Mouse (Mus musculus) urinary bladder, postnatal 25 days (tissue): ENCODE data around the gene Hamp2.
"Not testable (repeated sequence)": the region's sequence is repeated elsewhere in the genome, so short reads cannot be mapped to it uniquely, and the experiment has no call there.

Experiments used
- DNase-seq: peaks from one replicate; pipeline ENCODE4 v3.0.0; 2022; ENCODE audit warnings: low spot score

Hamp2 gene

DNA sequence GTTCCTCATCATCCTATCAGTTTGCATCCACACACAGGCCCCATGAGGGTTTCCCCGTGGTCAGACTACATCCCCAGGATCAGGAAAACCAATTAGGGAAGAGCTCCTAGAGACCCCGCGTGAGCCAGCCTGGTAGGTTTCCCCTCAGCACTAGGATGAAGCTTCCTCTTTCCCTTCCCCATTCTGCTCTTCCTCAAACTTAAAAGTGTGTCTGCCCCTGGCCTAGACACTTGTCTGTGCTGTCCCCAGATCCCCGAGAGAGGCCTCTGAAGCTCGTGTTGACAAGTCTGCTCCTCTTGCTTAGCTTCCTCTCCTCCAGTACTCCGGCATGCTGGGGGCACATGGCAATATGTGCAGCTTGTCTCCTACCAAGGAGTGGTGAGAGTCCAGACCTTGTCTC lies 29.0 kb upstream of the Hamp2 start:
- no peak for DNase-seq

DNA sequence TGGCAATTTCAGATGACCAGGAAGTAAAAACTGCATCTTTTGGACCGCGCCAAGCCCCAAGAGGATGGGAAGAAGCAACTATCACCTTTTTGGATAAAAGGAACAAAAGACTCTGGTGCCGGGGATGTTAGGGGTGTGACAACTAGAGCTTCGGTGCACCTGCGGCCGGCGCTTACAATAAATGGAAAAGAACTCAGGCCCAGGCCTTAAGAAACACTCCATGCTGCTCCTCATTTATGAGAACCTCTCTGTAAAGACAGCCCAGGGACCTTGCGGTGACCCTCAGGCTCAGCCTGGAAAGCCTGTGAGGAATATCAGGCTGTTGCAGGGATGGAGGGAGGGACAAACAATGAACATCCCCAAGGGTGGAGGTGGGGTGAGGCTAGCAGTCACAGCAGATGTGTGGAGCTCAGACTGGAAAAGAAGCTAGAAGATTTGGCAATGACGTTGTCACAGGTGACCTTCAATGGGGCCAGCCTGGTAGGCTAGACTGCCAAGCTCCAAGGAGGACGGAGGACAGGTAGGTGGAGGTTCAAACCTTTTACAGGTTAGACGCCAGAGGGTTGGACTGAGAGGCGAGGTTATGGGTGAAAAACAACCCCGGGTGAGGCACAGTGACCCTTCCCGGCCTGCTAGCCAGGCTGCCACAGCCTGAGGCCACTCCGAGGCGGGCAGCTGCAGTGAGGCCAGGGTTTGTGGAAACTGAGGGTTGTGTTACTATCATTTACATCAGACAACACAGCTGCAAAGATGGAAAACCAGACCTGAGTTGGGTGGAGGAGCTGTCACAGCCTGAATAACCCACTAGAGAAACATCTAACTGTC lies 28.2 kb upstream of the Hamp2 start:
- no peak for DNase-seq

DNA sequence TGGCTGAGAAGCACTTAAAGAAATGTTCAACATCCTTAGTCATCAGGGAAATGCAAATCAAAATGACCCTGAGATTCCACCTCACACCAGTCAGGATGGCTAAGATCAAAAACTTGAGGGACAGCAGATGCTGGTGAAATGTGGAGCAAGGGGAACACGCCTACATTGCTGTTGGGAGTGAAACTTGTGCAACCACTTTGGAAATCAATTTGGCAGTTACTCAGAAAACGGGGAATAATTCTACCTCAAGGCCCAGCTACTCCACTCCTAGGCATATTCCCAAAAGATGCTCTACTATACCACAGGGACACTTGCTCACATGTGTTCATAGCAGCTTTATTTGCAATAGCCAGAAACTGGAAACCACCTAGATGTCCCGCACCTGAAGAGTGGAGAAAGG lies 25.4 kb upstream of the Hamp2 start:
- not testable (repeated sequence) for DNase-seq

DNA sequence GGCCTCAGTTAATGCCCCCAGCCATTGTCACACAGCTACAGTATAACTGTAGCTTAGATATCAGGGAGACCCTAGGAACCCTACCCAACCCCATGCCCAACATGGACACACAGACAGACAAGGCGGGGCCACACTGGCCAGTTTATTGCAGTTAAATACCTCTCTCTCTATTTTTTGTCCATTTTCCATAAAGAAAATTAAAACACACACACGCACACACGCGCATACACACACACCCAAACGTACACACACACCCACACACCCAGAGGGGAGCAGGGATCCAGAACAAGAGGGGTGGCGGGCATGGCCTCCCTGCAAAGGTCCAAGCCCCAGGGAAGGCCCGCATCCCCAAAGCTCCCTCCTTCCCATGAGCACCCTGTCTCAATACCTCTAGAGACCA lies 21.4 kb upstream of the Hamp2 start:
- DNase-seq, result no peak

DNA sequence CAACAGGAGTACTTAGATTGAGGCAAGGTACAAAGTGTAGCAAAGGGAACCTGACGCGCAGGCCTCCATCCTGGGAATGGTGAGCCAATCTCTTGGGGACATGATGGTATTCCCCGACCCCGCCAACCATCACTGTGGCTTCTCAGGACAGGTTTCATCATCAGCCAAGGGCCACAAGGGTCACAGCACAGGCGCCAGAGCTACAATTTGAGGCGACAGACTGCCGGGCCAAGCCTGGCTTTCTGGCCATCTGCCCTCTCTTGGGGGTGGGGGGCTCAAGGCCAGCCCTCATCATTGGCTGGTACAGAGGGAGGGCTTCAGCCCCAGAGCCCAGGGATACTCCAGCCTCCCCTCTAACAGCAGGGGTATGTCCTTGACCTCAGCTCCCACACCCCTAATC lies 21.0 kb upstream of the Hamp2 start:
- DNase-seq, result not testable (repeated sequence)

DNA sequence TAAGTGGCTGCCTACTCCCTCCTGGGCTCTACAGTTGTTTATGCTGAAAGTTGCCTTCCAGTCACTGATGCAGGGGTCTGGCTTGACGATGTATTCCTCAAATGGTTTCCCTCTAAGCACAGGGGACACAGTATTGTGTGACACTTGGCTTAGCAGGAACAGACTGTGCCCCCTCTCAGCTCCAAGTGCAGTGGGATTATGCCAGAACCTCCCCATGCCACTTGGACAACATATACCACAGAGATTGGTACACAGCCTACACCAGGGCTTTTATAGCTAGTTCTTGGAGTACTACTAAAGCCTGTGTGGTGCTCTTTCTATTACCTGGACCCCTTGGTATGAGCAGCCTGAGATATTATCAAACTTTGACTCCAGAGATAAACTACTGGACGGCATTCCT lies 20.2 kb upstream of the Hamp2 start:
- DNase-seq, result not testable (repeated sequence)

DNA sequence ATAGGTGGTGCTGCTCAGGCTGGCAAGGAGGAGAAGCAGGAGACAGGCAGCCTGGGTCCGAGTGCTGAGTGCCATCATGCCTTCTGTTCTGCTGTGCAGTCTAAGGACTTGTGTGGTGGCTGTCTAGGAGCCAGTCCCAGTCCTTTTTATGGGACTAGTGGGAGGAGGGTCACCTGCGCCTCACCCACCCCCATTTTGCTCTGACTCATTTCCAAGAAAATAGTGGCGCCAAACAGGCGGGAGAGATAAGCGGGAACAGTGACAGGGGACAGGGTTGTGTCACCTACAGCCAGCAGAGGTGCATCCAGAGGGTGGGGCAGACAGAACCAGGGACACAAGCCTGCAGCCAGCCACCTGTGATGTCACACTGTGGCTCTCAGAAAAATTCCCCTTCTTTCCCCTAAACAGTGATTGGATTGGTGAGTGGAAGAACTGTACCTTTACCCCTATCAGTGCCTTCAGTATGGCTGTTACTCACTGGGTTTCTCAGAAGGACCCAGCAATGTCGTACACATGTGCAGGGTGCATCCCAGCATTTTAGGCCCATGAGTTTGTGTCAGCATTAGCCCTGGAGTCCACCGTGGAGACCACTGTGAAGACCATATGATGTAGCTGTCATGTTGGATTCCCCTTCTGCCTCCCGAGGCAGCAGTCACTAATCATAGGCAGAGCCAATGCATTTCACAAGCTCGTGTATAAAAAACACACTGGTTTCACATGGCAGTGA lies 19.6 kb upstream of the Hamp2 start, which contains the start of gene Hamp:
Hamp (minus strand) TSS at position 124 of the 727 bp plus-strand sequence.
- no peak for DNase-seq

DNA sequence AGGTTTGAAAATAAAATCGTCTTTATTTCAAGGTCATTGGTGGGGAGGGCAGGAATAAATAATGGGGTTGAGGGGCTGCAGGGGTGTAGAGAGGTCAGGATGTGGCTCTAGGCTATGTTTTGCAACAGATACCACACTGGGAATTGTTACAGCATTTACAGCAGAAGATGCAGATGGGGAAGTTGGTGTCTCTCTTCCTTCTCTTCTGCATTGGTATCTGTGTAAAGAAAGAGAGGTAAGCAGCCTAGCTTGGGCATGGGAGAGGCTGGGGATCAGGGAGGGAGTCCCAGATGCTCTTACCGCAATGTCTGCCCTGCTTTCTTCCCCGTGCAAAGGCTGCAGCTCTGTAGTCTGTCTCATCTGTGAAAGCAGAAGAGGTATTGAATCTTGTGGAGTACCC lies 17.9 kb upstream of the Hamp2 start:
- not testable (repeated sequence) for DNase-seq

DNA sequence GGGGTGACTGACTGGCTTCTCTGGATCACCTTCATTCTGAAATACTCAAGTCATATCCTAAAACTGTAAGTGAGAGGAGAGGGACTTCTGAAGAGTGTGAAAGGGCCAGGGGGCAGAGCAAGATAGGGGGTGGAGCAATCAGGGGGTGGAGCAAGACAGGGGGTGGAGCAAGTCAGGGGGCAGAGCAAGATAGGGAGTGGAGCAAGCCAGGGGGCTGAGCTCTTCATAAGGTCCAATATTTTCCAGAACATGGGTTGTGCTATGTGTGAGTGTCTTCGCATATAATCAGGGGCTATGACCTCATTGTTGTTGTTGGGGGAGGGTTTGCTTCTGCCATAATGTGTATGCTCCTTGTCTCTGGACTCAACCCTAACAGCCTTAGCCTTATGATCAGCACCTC lies 15.6 kb upstream of the Hamp2 start:
- not testable (repeated sequence) for DNase-seq

DNA sequence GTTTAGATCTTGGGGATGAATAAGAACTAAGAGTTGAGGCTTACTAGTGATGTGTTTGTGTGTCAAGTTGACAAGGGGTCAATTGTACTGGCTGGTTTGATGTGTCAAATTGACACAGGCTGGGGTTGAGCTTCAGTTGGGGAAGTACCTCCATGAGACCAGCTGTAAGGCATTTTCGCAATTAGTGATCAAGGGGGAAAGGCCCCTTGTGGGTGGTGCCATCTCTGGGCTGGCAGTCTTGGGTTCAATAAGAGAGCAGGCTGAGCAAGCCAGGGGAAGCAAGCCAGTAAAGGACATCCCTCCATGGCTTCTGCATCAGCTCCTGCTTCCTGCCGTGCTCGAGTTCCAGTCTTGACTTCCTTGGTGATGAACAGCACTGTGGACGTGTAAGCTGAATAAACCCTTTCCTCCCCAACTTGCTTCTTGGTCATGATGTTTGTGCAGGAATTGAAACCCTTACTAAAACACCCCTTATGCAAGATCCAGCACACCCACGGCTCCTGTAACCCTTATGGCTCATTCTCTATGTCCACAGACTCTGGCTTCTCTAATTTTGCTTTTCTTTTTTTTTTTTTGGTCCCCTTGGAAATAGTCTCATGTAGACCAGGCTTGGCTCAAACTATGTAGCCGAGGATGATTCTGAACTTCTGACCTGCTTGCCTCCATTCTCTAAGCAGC lies 11.1 kb upstream of the Hamp2 start:
- not testable (repeated sequence) for DNase-seq

DNA sequence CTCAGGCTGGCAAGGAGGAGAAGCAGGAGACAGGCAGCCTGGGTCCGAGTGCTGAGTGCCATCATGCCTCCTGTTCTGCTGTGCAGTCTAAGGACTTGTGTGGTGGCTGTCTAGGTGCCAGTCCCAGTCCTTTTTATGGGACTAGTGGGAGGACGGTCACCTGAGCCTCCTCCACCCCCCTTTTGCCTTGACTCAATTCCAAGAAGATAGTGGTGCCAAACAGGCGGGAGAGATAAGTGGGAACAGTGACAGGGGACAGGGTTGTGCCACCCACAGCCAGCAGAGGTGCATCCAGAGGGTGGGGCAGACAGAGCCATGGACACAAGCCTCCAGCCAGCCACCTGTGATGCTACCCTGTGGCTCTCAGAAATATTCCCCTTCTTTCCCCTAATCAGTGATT lies 410 bp downstream of the Hamp2 start:
- DNase-seq, result no peak

DNA sequence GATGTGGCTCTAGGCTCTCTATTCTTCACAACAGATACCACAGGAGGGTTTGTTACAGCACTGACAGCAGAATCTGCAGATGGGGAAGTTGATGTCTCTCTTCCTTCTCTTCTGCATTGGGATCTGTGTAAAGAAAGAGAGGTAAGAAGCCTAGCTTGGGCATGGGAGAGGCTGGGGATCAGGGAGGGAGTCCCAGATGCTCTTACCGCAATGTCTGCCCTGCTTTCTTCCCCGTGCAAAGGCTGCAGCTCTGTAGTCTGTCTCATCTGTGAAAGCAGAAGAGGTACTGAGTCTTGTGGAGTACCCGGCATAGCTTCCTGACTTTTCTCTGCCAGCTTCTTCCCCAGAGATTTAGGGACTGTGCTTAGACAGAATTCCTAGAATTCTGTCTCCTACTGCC lies 2.0 kb downstream of the Hamp2 start:
- DNase-seq, result not testable (repeated sequence)

DNA sequence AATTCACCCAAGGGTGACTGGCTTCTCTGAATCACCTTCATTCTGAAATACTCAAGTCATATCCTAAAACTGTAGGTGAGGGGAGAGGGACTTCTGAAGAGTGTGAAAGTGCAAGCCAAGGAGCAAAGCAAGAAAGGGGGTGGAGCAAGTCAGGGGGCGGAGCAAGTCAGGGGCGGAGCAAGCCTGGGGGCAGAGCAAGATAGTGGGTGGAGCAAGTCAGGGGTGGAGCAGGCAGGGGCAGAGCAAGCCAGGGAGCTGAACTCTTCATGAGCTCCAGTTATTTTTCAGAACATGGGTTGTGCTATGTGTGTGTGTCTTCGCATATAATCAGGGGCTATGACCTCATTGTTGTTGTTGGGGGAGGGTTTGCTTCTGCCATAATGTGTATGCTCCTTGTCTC lies 4.3 kb downstream of the Hamp2 start:
- no peak for DNase-seq

DNA sequence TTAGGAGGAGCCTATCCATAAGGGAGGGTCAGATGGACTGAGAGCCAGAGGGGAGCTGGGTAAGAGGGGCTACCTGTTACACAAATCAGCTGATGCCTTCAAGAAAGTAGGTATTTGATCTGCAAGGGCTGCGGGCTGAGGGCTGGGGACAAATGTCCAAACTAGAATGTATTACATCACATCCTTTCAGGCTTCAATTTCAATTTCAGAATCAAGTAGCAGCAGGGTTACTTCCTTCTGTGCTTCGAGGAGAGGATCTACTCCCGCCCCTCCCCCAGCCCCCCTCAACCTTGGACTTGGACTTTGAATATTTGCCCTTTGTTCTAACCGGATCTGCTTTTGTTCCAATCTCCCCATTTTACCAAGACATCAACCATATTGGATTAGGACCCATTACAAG lies 7.3 kb downstream of the Hamp2 start:
- DNase-seq, result no peak

DNA sequence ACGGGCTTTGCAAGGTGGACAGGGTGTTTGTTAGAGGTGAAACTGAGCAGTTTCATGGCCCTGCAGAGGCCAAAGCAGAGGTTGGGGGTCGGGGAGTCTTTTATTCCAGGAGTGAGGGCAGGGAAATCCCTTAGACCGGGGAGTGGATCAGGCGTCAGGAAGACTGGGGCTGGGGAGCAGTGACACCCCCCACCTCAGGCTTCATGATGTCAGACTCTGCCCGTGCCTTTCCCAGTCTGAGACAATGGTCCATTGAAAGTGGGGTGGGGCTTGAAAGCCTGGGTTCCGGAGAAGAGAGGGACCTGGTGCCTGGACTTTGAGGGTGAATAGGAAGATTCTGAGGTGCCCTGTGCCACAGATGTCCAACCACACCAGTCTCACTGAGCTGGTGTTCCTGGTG lies 7.8 kb downstream of the Hamp2 start:
- no peak for DNase-seq

DNA sequence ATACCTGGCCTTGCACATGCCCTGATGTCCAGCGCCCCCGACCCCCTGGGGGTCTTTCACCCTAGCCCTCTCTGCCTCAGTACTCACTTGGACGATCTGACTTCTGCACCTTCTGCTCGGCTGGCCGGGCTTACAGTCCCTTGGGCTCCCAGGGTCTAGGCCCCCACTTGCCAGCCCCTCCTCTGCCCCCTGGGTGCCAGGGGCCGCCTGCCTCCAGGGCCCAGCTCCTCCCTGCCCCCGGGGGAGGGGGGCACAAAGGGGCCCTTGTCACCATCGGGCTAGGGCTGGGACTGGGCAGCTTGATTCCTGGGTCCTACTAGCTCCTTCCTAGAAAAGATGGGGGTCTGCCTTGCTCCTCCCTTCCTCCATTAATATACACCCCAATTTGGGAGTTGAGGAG lies 9.7 kb downstream of the Hamp2 start, which contains the start of gene Mag:
Mag (minus strand) TSS at position 142 of the 400 bp plus-strand sequence.
- DNase-seq, result no peak

DNA sequence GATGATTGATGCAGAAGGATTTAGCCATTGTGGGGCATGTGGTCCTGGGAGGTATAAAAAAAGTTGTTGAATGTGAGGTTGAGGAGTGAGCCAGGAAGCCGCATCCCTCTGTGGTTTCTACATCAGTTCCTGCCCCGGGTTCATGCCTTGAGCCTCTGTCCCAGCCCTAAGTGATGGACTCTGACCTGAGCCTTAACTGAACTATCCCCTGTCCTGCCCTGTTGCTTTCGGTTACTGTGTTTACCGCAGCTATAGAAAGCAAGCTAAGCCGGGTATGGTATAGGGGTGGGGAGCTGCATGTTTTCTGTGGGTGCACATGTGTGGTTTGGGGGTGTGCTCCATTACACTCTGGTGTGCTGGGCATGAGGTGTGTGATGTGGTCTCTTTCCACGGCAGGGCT lies 14.7 kb downstream of the Hamp2 start:
- DNase-seq, result no peak

DNA sequence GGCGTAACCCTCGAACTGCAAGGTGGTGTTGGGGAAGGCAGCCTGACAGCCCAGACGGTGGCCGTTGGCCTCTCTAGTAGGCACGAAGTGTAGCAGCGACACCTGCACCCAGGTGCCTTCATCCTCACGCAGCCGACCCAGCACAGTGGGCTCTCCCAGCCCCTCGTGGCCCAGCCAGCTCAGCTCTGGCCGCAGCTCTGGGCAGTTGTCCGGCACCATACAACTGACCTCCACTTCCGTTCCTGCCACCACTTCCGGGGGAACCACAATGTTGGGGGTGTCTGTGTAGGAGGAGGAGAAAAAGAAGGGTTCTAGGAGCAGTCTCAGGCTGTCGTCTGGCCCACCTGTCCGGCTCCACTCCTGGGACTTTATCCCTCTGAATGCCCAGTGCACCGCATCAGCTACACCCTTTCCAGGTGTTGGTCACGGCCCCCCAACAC lies 15.5 kb downstream of the Hamp2 start:
- DNase-seq, result no peak

DNA sequence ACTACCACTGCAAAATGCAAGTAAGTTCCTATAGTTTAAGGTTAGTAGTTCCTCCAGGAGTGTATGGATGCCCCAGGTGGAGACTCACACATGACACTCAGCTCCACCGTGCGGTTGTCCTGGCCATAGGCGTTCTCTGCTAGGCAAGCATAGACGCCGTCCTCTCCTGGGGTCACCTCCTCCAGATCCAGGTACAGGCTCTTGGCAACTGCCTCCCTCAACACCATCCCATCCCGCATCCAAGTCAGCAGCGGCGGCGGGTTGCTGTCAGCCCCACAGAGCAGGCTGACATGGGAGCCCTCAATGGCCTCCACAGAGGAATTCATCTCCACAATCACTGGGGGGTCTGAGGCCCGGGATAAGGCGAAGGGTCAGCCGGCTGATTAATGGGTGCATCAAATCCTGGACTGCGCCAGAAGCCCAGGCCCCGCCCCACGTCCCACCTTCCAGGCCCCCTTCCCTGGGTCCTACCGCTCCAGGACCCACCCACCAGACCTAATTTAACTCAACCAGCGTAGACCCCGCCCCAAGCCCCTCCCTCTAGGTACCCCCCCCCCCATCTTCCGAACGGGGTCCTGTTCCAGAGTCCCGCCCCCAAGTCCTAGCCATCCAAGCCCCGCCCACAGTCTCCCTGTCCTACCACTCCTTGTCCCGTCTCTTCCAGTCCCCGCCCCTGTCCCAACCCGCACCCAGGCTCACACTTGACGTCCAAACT lies 16.0 kb downstream of the Hamp2 start:
- DNase-seq, result no peak

DNA sequence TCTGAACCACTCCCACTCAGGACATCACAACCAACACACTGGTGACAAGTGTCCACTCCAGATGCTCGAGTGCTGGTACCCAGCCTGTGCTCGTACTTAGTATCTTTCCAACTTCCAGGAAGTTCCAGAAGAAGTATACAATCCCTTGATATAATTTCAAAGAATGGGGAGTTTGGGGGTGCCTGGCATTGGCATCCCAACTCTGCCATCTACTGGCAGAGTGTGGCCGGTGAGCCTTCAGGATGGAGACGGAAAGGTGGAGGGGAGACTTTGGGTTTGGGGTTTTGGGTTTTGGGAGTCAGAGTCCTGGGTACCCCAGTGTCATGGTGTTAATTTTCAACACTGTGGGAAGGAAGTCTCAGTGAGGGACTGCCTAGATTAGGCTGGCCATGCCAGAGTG lies 20.4 kb downstream of the Hamp2 start:
- DNase-seq, result no peak

DNA sequence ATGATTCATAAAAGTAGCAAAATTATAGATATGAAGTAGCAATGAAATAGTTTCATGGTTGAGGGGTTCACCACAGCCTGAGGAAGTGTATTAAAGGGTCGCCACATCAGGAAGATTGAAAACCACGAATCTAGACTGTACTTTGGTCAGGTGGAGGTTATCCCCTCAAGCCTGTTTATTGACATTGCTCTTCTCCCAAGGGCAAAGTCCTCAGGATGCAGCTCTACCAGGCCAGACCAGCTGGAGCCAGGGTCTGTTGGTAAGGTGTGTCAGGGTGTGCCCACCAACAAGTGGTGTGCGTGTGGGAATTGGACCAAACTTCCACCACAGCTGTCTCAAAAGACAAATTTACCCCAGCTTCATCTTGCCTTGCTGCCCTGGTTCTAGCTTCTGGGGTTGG lies 29.3 kb downstream of the Hamp2 start:
- no peak for DNase-seq

DNA sequence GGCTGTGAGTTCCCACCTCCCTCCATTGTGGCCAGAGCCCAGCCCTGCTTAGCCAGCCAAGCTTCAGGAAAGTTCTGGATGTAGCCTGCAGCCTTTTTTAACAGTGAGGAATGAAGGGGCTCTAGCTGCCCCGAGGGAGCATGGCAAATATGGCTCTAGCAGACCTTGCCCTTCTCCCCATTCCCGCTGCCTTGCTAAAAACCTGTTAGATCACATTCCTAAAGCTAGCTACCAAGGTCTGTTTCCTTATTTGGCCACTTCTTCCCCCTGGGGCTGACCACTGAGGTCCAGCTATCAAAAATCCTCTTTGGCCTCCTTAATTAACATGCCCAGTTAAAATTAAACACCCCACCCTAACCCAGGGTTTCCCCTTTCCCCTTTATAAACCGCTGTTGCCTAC lies 32.0 kb downstream of the Hamp2 start:
- no peak for DNase-seq
